Mouse (Mus musculus) frontal cortex, postnatal 25 days (tissue): ENCODE measurements around the gene Gal3st4.
A peak's percentile ranks its signal among the peaks of the same experiment; 100 is the strongest.

Experiments
- DNase-seq, 2 experiments: peaks; one replicate each; pipeline ENCODE4 v3.0.0; 2022; ENCODE audit warnings: low spot score in 2 of 2

Gal3st4 gene

GRCm38 (mm10) chr5:138272409-138272923 is at the start of gene Gal3st4:
Gene Gal3st4 (minus strand): TSS chr5:138272840.
- no peak for DNase-seq

GRCm38 (mm10) chr5:138312795-138313194 is 40.2 kb upstream of the Gal3st4 start:
- no peak for DNase-seq

GRCm38 (mm10) chr5:138299613-138300012 is 27.0 kb upstream of the Gal3st4 start:
- DNase-seq = no peak

- no peak for DNase-seq
These were observed 21.5 kb upstream of the Gal3st4 start for GRCm38 (mm10) chr5:138294158-138294557.

- no peak for DNase-seq
These were observed 19.0 kb upstream of the Gal3st4 start for GRCm38 (mm10) chr5:138291638-138292037.

- no peak for DNase-seq
These were observed 15.2 kb upstream of the Gal3st4 start for GRCm38 (mm10) chr5:138287861-138288260.

GRCm38 (mm10) chr5:138283540-138283939 is 10.9 kb upstream of the Gal3st4 start:
- no peak for DNase-seq

GRCm38 (mm10) chr5:138281798-138282197 is 9.2 kb upstream of the Gal3st4 start:
- DNase-seq = no peak

- DNase-seq = no peak
These were observed 8.2 kb upstream of the Gal3st4 start for GRCm38 (mm10) chr5:138280829-138281228.

- no peak for DNase-seq
These were observed 7.8 kb upstream of the Gal3st4 start for GRCm38 (mm10) chr5:138280425-138280768.

GRCm38 (mm10) chr5:138279585-138280424 is 7.2 kb upstream of the Gal3st4 start, which contains the start of the genes Gm43720, Gpc2 and Stag3:
Gene Gm43720 (minus strand): TSS chr5:138279958.
Gene Gpc2 (minus strand): TSS chr5:138280005.
Gene Stag3 (plus strand): TSS chr5:138280240.
- DNase-seq = peak in 1 of 2 experiments; percentile 54

- DNase-seq = no peak
These were observed 5.4 kb upstream of the Gal3st4 start for GRCm38 (mm10) chr5:138277994-138278393.

GRCm38 (mm10) chr5:138275216-138276050 is 2.8 kb upstream of the Gal3st4 start:
- DNase-seq = no peak

- no peak for DNase-seq
These were observed 1.5 kb upstream of the Gal3st4 start for GRCm38 (mm10) chr5:138274186-138274585.

GRCm38 (mm10) chr5:138271232-138271631 is 1.4 kb downstream of the Gal3st4 start:
- no peak for DNase-seq

GRCm38 (mm10) chr5:138268980-138269379 is 3.7 kb downstream of the Gal3st4 start:
- no peak for DNase-seq

GRCm38 (mm10) chr5:138267114-138267513 is 5.5 kb downstream of the Gal3st4 start:
- DNase-seq = no peak

GRCm38 (mm10) chr5:138265712-138266111 is 6.9 kb downstream of the Gal3st4 start:
- no peak for DNase-seq

- no peak for DNase-seq
These were observed 8.4 kb downstream of the Gal3st4 start for GRCm38 (mm10) chr5:138264207-138264578.

GRCm38 (mm10) chr5:138263260-138264206 is 9.1 kb downstream of the Gal3st4 start, which contains the start of gene BC037034:
Gene BC037034 (minus strand): TSS chr5:138264033.
- DNase-seq = peak; percentile 80 to 90

GRCm38 (mm10) chr5:138262582-138263240 is 9.9 kb downstream of the Gal3st4 start:
- no peak for DNase-seq
